Mouse (Mus musculus) ZHBTc4 (cell line): ENCODE data around the gene Pcbp3.

Experiments
- DNase-seq: peaks from one replicate; pipeline ENCODE4 v3.0.0-alpha.2; 2011; ENCODE audit warnings: low read depth, low spot score

Pcbp3 gene

DNA sequence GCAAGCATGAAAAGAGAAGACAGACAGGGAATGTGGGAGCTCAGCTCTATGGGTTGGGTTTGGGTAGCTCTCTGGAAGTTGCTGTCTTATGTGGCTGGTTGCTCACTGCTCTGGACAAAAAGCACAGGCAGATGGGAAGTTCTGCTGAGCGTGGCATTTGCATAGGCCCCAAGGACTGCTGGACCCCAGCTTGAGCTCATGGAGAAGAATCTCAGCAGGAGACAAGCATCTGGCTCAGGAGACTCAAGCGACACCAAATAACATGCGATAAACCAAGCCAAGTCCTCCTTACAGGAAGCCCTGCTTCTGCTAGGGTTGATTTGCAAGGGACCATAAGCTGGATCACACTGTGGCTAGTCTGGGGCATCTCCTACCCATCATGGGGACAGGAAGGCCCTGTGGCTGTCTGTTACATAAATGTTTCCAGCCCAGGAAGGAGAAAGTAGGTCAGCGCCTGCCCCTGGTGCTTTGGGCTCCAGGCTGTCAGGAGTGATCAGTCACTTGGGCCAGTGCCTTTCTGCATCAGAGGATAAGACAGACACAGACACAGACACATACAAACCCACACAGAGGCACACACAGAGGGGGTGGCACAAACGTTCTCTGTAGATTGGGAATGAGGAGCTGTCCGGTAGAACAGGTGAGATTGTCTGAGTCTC lies 159.7 kb downstream of the Pcbp3 start:
- DNase-seq, result no peak

DNA sequence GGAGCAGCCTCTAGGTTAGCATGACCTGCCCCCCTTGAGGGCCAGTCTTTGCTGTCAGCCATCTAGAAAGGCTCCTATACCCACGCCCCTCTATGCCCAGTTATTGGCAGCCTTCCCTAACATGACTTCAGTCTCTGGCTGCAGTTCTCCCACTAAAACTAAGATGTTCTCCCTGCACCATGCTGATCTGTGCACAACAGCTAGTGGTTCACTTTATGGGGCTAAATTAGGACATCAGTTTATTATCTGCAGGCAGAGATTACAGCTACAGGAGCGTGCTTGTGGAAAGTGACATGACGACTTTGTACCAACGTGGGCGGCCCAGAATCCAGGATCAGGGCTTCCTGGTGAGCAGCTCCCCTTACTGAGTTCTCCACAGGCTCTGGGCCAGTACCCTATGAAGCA lies 160.4 kb downstream of the Pcbp3 start:
- DNase-seq, result no peak

DNA sequence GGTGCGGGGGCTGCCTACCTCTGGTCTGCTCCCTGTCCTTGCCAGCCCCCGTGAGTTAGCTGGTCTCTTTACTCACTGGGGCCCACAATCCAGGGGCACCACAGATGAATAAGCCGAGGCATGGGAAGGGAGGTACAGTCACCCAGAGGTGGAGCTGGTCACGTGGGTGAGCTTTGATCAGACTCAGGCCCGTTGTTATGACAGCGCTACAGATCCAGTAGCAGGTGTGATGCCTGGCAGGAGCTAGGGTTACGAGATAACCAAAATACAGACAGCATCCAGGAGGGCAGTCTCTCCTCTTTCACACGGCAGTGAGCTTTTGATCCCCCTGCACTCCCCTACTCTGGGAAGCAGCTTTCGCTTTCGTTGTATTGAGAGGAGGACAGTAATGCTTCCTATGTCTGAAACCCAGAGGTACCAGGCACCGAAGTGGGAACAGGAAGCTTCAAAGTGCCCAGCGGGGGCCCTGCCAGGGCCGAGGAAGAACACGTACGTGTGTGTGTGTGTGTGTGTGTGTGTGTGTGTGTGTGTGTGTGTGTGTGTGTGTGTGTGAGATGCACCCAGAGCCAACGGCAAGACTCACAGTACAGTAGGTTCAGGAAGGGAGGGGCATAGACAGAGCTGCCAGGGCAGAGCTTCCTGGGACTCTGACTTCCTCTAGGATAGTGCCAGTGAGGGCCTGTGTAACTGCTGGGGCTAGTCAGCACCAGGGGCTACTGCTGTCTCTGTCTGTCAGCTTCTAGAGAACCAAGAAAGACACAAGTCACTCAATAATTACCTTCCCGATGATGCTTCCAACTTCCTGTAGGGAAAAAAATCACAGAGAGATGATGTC lies 162.7 kb downstream of the Pcbp3 start:
- no peak for DNase-seq

GRCm38 (mm10) chr10:76794102-76794501 lies 167.6 kb downstream of the Pcbp3 start:
- no peak for DNase-seq

GRCm38 (mm10) chr10:76791475-76791874 lies 170.2 kb downstream of the Pcbp3 start:
- DNase-seq, result peak; percentile 65

- DNase-seq, result no peak
Observed at GRCm38 (mm10) chr10:76789885-76790284, 171.8 kb downstream of the Pcbp3 start.

GRCm38 (mm10) chr10:76785312-76785711 lies 176.4 kb downstream of the Pcbp3 start:
- peak; percentile 25 for DNase-seq

GRCm38 (mm10) chr10:76779225-76779624 lies 182.5 kb downstream of the Pcbp3 start:
- DNase-seq, result no peak

- DNase-seq, result no peak
Observed at GRCm38 (mm10) chr10:76771624-76772023, 190.1 kb downstream of the Pcbp3 start.

DNA sequence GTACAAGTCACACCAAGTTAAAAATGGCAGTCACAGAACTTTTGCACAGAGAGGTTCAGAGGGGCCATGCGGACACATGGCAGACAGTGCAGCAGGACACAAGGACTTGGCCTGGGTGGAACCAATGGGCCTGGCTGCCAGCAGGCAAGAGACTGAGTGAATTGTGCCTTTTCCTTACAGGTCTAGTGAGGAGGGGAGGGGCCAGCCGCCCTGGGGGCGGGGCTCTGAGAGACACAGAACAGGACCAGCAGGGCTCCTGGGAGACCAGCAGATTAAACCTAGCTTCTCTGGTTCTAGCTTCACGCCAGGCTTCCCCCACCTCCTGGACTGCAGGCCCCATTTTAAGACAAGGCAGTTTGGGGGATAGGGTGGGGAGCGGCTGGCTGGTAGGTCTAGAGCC lies 190.6 kb downstream of the Pcbp3 start:
- peak; percentile 69 for DNase-seq

DNA sequence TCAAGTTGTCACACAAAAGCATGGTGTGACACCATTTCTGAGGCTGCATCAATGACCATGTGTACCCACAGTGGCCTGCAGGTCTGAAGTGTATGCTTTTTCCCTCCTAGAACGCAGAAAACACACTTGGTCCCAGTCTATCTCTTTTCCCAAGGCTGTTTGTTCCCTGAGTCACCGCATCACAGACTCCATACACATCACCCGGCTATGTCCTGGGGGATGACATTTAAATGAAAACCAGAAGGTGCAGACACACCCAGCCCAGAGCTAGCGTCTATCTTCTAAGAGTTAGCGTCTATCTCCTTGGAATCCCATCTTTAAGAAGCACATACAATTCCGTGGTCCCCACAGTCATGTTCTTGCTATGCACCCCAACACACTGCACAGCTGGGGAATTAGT lies 192.1 kb downstream of the Pcbp3 start:
- no peak for DNase-seq

DNA sequence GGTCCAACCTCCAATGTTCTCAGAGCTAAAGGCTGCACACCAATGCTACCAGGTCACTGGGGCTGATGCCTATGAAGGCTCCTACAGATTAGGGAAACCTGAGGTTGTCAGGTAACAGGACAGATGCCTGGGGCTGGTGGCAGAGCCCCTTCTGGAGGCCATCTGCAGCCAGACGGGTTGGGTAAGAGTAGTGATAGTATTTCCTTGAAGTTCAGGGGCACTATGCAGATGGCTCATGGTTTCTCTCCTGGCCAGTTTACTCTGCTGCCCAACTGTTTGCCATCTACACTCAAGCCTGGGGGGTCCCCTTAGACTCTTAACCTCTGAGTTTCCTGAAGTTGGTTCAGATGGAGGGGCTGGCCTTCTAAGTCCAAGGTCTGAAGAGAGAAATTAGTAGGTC lies 195.5 kb downstream of the Pcbp3 start:
- no peak for DNase-seq

DNA sequence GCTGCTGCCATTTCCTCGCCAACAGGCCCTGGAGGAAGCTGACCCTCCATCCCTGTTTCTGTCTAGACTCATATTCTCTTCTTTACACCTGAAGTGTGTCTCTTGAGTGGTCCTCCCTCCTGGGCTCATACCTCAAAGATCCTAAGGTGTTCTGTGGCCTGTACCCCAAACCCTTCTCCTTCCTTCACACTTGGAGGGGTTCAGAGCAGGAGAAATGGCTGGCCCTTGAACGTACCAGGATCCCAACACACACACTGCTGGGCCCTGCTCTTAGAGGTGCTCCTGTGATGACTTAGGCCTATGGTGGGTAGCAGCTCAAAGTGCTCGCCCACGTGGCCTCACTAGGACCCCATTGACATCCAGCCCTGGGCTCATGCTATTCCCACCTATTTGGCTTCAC lies 196.8 kb downstream of the Pcbp3 start:
- DNase-seq, result no peak

DNA sequence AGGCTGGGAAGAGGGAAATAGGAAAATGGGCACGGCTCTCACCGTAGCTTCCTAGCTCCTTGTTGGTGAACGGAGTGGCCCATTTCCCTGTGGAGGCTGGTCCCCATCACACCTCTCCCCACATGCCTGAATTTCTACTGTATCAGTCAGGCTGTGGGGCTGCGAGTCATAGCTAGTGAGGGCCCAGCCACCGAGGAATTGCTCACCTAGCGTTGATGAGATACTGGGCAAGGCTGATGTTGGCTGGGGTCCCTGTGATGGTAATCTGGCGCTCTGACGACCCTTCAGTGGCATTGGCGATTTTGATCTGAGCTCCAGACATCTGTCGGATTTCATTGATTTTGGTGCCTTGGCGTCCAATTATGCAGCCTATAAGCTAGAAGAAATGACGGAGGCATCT lies 198.7 kb downstream of the Pcbp3 start:
- no peak for DNase-seq

DNA sequence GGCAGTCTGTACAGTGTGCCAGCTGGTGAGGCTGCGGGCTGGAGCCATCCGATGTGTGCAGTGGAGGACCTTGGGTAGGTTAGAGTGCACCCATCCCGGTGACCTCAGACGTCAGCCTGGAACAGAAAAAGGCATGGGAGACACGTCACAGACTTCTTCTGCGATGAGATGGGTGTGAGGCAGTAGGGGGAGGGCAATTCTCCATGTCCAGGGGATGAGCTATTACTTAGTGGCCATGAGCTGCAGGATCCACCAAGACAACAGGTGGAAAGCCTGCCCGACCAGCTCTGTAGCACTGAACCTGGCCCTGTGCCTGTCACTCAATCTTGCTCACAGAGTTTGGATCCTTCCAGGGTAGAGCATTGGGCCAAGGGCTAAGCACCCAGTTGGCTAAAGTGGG lies 199.3 kb downstream of the Pcbp3 start:
- no peak for DNase-seq

GRCm38 (mm10) chr10:76759878-76760277 lies 201.8 kb downstream of the Pcbp3 start:
- DNase-seq, result no peak

GRCm38 (mm10) chr10:76753640-76754039 lies 208.0 kb downstream of the Pcbp3 start:
- DNase-seq, result no peak

- DNase-seq, result peak; percentile 25
Observed at GRCm38 (mm10) chr10:76744267-76744666, 217.4 kb downstream of the Pcbp3 start.

GRCm38 (mm10) chr10:76736764-76737163 lies 224.9 kb downstream of the Pcbp3 start:
- no peak for DNase-seq

DNA sequence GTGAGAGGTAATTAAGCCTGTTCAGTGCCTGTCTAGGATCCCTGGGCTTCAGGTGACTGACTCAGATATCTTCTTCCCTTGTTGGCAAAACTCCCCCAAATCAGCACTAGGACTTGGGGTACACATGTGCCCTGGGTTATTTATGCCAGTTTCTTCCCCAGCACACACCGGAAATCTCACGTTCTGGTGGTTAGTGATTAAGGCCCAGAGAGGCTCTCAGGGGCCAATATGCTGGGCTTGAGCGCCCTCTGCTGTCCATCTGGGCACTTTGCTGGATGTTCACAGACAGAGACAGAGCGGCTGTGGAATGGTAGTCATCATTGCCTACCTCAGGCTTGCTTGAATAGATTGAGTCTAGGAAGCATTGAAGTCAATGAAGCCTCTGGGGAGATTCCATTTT lies 226.7 kb downstream of the Pcbp3 start:
- peak; percentile 80 for DNase-seq

DNA sequence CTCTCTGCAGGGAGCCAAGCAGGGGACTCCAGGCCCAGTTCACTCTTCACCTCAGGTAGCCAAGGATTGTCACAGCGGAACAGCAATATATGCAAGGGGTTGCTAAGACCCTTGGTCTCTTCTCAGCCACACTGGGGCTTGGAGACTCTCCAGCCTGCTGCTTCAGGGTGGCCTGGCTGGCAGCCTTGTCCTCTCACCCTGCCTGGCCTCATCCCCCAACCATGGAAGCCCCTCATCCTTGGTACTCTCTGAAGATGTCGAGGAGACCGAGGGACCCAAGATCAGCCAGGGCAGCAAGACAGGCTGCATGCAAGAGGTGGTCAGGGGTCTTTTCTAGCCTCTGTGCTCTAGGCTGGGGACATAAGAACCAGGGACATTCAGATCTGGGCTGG lies 228.0 kb downstream of the Pcbp3 start:
- no peak for DNase-seq

- DNase-seq, result peak; percentile 80
Observed at GRCm38 (mm10) chr10:76732881-76733676, 228.6 kb downstream of the Pcbp3 start.
